Mouse (Mus musculus): ENCODE results near the gene Tnfrsf25.

Gene Tnfrsf25

GRCm38 (mm10) chr4:152115921-152116612, at the start of gene Tnfrsf25:
Gene Tnfrsf25, plus strand, starts transcription at chr4:152115934.
- no peak for ATAC-seq (ENCODE audit: insufficient number of reproducible peaks, low FRiP score, low TSS enrichment)

GRCm38 (mm10) chr4:152067280-152067679, 48.5 kb upstream of the Tnfrsf25 start:
- no peak for ATAC-seq (ENCODE audit: insufficient number of reproducible peaks, low FRiP score, low TSS enrichment)

- ATAC-seq (ENCODE audit: insufficient number of reproducible peaks, low FRiP score, low TSS enrichment) = no peak
Measured at GRCm38 (mm10) chr4:152068166-152068724, 47.5 kb upstream of the Tnfrsf25 start.

- no peak for ATAC-seq (ENCODE audit: insufficient number of reproducible peaks, low FRiP score, low TSS enrichment)
Measured at GRCm38 (mm10) chr4:152069245-152069644, 46.5 kb upstream of the Tnfrsf25 start.

GRCm38 (mm10) chr4:152070494-152071396, 45.0 kb upstream of the Tnfrsf25 start:
- no peak for ATAC-seq (ENCODE audit: insufficient number of reproducible peaks, low FRiP score, low TSS enrichment)

GRCm38 (mm10) chr4:152072121-152072601, 43.6 kb upstream of the Tnfrsf25 start, which contains the start of gene Plekhg5:
Gene Plekhg5, plus strand, starts transcription at chr4:152072498.
- ATAC-seq (ENCODE audit: insufficient number of reproducible peaks, low FRiP score, low TSS enrichment) = no peak

GRCm38 (mm10) chr4:152072655-152073054, 43.1 kb upstream of the Tnfrsf25 start:
- ATAC-seq (ENCODE audit: insufficient number of reproducible peaks, low FRiP score, low TSS enrichment) = no peak

- ATAC-seq (ENCODE audit: insufficient number of reproducible peaks, low FRiP score, low TSS enrichment) = no peak
Measured at GRCm38 (mm10) chr4:152073715-152074114, 42.0 kb upstream of the Tnfrsf25 start.

GRCm38 (mm10) chr4:152074548-152074947, 41.2 kb upstream of the Tnfrsf25 start:
- ATAC-seq (ENCODE audit: insufficient number of reproducible peaks, low FRiP score, low TSS enrichment) = no peak

- ATAC-seq (ENCODE audit: insufficient number of reproducible peaks, low FRiP score, low TSS enrichment) = no peak
Measured at GRCm38 (mm10) chr4:152077191-152077590, 38.5 kb upstream of the Tnfrsf25 start.

GRCm38 (mm10) chr4:152078105-152078530, 37.6 kb upstream of the Tnfrsf25 start:
- no peak for ATAC-seq (ENCODE audit: insufficient number of reproducible peaks, low FRiP score, low TSS enrichment)

- ATAC-seq (ENCODE audit: insufficient number of reproducible peaks, low FRiP score, low TSS enrichment) = no peak
Measured at GRCm38 (mm10) chr4:152079261-152079660, 36.5 kb upstream of the Tnfrsf25 start.

GRCm38 (mm10) chr4:152079931-152080330, 35.8 kb upstream of the Tnfrsf25 start:
- ATAC-seq (ENCODE audit: insufficient number of reproducible peaks, low FRiP score, low TSS enrichment) = no peak

- ATAC-seq (ENCODE audit: insufficient number of reproducible peaks, low FRiP score, low TSS enrichment) = no peak
Measured at GRCm38 (mm10) chr4:152083611-152084220, 32.0 kb upstream of the Tnfrsf25 start.

- ATAC-seq (ENCODE audit: insufficient number of reproducible peaks, low FRiP score, low TSS enrichment) = no peak
Measured at GRCm38 (mm10) chr4:152084616-152085015, 31.1 kb upstream of the Tnfrsf25 start.

GRCm38 (mm10) chr4:152086505-152087210, 29.1 kb upstream of the Tnfrsf25 start:
- ATAC-seq (ENCODE audit: insufficient number of reproducible peaks, low FRiP score, low TSS enrichment) = no peak

- ATAC-seq (ENCODE audit: insufficient number of reproducible peaks, low FRiP score, low TSS enrichment) = no peak
Measured at GRCm38 (mm10) chr4:152087211-152088081, 28.3 kb upstream of the Tnfrsf25 start.

- ATAC-seq (ENCODE audit: insufficient number of reproducible peaks, low FRiP score, low TSS enrichment) = no peak
Measured at GRCm38 (mm10) chr4:152088133-152088532, 27.6 kb upstream of the Tnfrsf25 start.

All from cerebellum, adult (tissue).